Mouse (Mus musculus) skeletal muscle tissue, adult 2 months (tissue): Measurements from ENCODE around the gene Lman2l.

Experiments
- DNase-seq: peaks from one replicate; pipeline ENCODE4 v3.0.0-alpha.2; 2012; ENCODE audit warnings: low read depth, low spot score

Gene Lman2l

GRCm38 (mm10) chr1:36458169-36458568 is 13.1 kb upstream of the Lman2l start:
- no peak for DNase-seq

GRCm38 (mm10) chr1:36457388-36458014 is 12.4 kb upstream of the Lman2l start:
- DNase-seq: no peak

DNA sequence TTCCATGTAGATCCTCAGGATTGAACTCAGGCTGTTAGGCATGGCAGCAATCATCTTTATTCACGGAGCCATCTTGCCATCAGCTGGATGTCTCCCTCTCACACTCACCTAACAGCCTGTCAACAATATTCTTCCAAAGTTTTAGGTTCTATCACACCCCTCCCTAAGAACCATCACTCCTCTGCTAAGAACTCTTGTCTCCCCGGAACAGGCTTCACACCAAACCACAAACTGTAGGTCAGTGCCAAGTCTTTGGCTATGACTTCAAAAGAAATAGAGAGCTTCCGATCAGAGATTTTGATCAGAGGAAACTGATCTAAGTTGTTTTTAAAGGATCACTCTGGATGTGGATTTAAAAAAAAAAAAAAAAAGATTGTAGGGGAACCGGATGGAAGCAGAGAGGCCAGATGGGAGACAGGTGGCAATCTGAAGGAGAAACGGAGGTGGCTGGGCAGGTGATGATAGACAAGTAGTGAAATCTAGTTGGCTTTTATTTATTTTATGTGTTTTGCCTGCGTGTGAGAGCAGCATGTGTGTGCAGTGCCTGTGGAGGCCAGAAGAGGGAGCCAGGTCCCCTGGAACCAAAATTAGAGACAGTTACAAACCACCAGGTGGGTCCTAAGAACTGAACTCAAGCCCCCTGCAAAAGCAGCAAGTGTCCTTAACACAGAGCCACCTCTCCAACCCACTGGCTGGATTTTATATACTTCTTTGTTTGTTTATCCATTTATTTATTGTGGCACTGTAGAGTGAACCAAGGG is 9.2 kb upstream of the Lman2l start:
- no peak for DNase-seq

GRCm38 (mm10) chr1:36446841-36447240 is 1.8 kb upstream of the Lman2l start:
- DNase-seq: no peak

DNA sequence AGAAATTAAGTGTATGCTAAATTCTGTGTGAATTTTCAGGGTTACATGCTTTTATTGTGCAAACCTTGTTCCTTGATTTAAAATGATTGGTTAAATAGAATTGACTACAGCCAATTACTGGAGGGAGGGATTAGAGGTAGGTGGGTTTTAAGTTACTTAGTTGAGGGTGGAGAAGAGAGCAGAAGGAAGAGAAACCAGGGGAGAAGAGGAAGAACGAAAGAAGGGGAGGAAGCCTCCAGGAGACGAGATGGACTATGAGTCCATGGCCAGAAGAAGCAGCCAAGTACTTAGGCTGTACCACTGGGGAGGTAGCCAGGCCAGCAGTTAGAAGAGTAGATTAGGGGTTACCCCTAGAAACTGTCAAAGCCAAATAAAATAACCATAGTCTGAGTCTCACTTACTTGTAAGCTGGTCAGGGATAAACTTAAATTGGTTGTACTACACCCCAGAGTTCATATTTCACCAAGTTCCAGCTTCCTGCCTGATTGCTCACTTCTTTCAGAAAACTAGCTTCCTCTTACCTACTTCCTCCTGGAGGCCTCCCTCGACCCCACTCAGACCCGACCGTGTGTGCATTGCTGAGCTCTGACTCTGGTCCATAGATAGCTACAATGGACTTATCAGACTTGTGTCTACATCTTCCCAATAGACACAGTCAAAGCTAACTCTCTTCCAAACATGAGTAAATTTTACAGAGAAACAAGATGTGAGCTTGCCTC is 1.2 kb upstream of the Lman2l start:
- DNase-seq: no peak

GRCm38 (mm10) chr1:36445508-36445907 is 437 bp upstream of the Lman2l start:
- DNase-seq: no peak

GRCm38 (mm10) chr1:36441101-36441500 is 4.0 kb downstream of the Lman2l start:
- DNase-seq: peak; percentile 65

DNA sequence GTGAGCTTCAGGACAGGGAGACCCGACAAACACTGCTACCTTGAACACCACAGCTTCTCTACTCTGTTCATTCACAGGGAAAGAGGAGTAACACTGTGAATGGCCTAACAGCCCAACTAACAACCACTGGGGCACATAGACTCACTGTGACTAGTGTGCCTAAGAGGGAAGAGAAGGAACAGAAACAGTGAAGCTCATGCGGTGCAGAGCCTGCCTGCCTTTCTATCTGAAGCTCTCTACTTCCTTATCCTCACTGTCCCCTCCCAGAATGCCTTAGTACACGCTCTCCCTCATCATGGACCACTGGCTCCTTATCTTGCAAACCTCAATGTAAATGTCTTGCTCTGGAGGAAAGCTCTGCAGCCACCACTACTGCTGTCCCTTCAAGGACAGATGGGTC is 7.8 kb downstream of the Lman2l start:
- no peak for DNase-seq

DNA sequence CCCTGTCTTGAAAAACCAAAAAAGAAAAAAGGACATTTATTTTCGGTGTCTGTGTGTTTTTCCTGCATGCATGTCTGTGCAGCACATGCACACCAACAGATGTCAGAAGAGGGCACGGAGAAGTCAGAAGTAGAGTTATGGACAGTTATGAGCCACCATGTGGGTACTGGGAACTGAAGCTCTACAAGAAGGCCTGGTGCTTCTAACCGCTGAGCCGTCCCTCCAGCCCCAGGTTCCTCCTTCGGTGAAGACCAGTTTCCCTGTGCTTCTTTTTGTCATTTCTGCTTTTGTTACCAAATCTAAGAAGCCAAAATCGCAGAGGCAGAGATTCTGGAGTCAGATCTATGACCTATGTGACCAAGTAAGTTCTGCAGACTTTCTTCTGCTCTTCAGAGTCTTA is 8.6 kb downstream of the Lman2l start:
- no peak for DNase-seq

DNA sequence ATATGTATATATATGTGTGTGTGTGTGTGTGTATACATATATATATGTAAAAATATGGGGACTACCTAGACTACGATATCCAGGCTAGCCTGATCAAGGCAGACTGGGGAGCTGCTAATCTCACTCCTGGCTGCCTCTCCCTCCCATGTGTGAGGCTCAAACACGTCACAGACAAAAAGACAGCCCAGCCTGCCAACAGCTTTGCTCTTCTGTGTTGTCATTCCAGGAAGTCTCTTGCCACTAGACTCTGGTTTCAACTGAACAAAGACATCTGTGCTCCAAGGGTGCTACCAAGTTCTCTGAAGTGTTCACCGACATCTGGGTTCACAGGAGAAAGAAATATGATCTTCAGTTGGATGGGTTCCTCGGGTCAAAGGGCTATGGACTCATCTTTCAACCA is 10.0 kb downstream of the Lman2l start:
- peak; percentile 10 for DNase-seq

- no peak for DNase-seq
Observed at GRCm38 (mm10) chr1:36433616-36434015, 11.5 kb downstream of the Lman2l start.

DNA sequence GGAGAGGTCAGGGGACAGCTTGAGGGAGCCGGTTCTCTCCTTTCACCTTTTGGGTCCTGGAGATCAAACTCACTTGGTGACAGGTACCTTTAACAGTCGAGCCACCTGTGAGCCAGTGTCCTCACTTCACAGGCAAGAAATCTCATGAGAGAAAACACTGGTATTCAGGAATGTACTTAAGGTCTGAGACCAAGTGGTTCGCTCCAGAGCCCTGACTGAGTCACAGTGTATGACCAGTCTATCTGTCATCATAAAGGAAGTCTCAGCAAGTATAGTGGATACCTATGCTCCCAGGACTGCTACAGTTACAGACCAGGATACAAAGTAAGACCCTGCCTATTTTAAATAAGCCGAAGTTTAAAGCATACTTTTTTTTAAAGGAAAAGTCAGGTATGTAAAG is 12.1 kb downstream of the Lman2l start:
- no peak for DNase-seq

DNA sequence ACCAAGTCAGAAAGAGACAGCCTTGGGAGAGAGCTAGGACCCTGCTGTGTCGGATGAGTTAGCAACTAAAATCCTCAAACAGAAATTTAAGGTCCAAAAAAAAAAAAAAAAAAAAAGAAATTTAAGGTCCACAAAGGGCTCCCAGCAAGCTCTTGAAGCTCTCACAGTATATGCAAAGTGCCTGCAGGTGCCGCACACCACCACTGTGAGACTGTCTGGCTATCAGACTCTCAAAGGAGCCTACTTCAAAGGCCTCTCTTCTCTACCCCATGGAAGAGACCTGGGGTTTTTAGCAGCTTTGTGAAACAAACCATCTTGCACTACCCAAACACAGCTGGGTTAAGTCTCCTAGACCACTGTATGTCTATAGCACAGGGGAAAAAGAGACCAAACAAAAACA is 15.6 kb downstream of the Lman2l start:
- no peak for DNase-seq

GRCm38 (mm10) chr1:36404531-36404930 is 40.5 kb downstream of the Lman2l start:
- no peak for DNase-seq

GRCm38 (mm10) chr1:36401509-36401908 is 43.6 kb downstream of the Lman2l start:
- no peak for DNase-seq

DNA sequence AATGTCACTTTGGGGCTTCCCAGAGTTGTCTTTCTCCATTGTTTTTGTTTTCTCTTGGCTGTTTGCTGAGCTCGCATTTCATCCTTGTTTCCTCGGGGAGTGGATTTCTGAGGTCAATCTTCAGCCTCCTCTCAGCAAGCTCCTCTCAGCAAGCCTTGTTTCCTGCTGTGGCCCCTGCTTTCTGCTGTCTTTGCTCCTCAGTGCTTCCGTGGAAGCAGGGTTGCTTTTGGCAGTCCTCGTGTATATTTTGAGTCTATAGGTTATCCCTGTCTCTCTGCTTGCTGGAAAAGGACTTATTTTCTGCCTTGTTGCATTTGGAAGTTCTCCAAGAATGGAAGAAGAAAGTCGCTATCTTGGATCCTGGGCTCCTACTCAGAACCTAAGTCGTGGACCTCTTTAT is 48.0 kb downstream of the Lman2l start:
- DNase-seq: no peak

DNA sequence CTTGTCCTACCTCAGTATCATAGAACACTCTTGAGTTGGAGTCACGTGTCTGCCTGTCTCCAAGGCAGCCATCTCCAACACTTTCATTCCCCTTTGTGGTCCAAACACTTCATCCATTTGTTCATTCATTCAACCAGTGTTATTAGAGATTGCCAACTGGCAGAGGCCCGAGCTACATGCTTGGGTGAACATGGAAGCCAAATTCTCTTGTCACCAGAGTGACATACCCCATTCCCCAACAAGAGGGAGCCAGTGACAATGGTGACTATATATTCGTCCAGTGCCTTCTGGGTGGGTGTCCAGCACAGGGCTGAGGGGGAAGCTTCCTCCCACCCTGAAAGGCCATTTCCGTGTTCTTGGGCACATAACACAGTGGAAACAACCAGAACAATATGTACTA is 65.5 kb downstream of the Lman2l start:
- no peak for DNase-seq

GRCm38 (mm10) chr1:36378880-36379279 is 66.2 kb downstream of the Lman2l start:
- no peak for DNase-seq

GRCm38 (mm10) chr1:36371934-36372845 is 72.9 kb downstream of the Lman2l start, which contains the start of gene Fer1l5:
Gene Fer1l5, plus strand, starts transcription at chr1:36372291.
- DNase-seq: no peak

DNA sequence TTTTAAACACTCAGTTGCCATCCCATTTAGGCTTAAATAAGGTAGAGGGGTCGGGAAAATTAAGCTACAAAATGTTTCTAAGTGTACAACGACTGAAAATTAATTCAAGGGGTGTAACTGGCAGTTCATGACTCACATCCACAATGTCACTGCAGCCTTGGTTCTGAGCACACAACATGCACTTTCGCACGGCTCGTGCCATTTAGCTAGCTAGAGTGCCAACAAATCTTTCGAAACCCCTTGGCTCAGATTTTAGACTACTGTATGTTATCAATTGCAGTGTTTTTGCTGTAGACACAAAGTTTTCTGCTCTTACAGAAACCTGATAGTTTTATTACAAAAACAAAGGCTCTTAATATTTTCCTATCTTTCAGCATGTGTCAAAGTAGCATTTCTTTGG is 74.2 kb downstream of the Lman2l start:
- DNase-seq: no peak
